Mouse (Mus musculus) heart, embryonic 11.5 days (tissue): ENCODE measurements around the gene Vmn1r192. TPM values are rescaled to one million over a fixed set of nuclear protein-coding genes. Genes with fewer than 3 reads are reported as not detected.
"Not testable (repeated sequence)": the region's sequence is repeated elsewhere in the genome, so short reads cannot be mapped to it uniquely, and the experiment has no call there.

Experiments used
- ATAC-seq: fragments of 200-750 bp; cut with Nextera tagmentation; replicated peaks from 2 replicates; pipeline ENCODE4 v1.8.0; 2017; ENCODE audit warnings: moderate library complexity; ENCODE audit not compliant: insufficient number of reproducible peaks, low FRiP score, low TSS enrichment
- H3K27ac ChIP-seq: fragments of 300-500 bp; sonication (generic); 2 replicates; pipeline ENCODE4 v1.5.1; 2014; ENCODE audit warnings: mild to moderate bottlenecking, low read depth, low read length
- H3K27me3 ChIP-seq: fragments of 300-500 bp; sonication (generic); 2 replicates; pipeline ENCODE4 v1.6.1; 2014; ENCODE audit warnings: mild to moderate bottlenecking, low read length, mixed read lengths; ENCODE audit not compliant: control insufficient read depth, insufficient read depth
- H3K36me3 ChIP-seq: fragments of 300-500 bp; sonication (generic); 2 replicates; pipeline ENCODE4 v1.6.1; 2014; ENCODE audit warnings: mild to moderate bottlenecking, low read length, moderate library complexity, mixed read lengths; ENCODE audit not compliant: control insufficient read depth, insufficient read depth
- H3K4me1 ChIP-seq: fragments of 300-500 bp; sonication (generic); 2 replicates; pipeline ENCODE4 v1.6.1; 2014; ENCODE audit warnings: low read length; ENCODE audit not compliant: control insufficient read depth, insufficient read depth
- H3K4me2 ChIP-seq: fragments of 300-500 bp; sonication (generic); 2 replicates; pipeline ENCODE4 v1.6.1; 2014; ENCODE audit warnings: mild to moderate bottlenecking, moderate library complexity
- H3K4me3 ChIP-seq: fragments of 300-500 bp; sonication (generic); 2 replicates; pipeline ENCODE4 v1.5.1; 2014; ENCODE audit warnings: low read depth, low read length
- H3K9ac ChIP-seq: fragments of 300-500 bp; sonication (generic); 2 replicates; pipeline ENCODE4 v1.6.1; 2014; ENCODE audit warnings: mild to moderate bottlenecking, low read depth, low read length, moderate library complexity
- H3K9me3 ChIP-seq: fragments of 300-500 bp; sonication (generic); replicated peaks from 2 replicates; pipeline ENCODE4 v1.6.1; 2016; ENCODE audit warnings: low read length; ENCODE audit not compliant: control insufficient read depth
- WGBS: fragments of 180-500 bp; shearing (Covaris S2); extraction: QIAGEN DNeasy Blood & Tissue Kit; methylation state at CpG from one replicate; pipeline ENCODE4 v1.1.7; 2014; ENCODE audit not compliant: insufficient replicate concordance; 5-methylcytosine and 5-hydroxymethylcytosine counted together
- polyA plus RNA-seq: library from polyadenylated mRNA; unstranded; fragments of >200 nt; fragmentation: Nextera tagmentation; extraction: Ambion mirVana; gene quantifications from 2 replicates; pipeline ENCODE4 v1.2.1, GENCODE M21; 2014

Vmn1r192 gene
- not detected in 2 replicates for polyA plus RNA-seq

DNA sequence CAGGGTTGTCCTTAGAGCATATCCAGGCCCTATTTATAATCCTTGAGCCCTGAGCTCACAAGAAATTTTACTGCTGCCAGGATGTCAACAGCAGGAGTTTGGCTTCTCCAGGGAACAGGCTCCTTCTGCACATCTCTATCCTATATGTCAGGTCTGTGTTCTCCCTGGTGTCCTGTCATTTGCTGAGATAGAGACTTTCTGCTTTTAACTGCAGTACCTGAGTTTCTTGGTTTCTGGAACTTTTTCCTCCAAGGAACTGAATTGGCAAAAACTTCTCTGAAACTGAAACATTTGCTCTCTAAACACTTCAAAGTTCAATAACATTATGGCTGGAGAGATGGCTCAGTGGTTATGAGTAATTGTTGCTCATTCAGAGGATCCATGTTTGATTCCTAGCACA is at the start of gene Vmn1r192:
TSS of gene Vmn1r192 (minus strand) at position 101 of the 400 bp plus-strand sequence.
- no peaks in the 10 kb centered on the region for H3K9me3 ChIP-seq
- no peaks in the 10 kb centered on the region for H3K27me3 ChIP-seq
- ATAC-seq: no peak

GRCm38 (mm10) chr13:22223060-22223459 is 32.1 kb upstream of the Vmn1r192 start, which contains the start of gene Vmn1r193:
TSS of gene Vmn1r193 (minus strand) at chr13:22223160.
- not testable (repeated sequence) for H3K27me3 ChIP-seq, ATAC-seq, H3K9ac ChIP-seq, H3K9me3 ChIP-seq, H3K36me3 ChIP-seq, H3K4me2 ChIP-seq, H3K4me1 ChIP-seq, H3K27ac ChIP-seq, H3K4me3 ChIP-seq
- WGBS: 51% methylated on average over 1 of the region's 1 CpGs

More for the DNA sequence above, at the start of gene Vmn1r192:
- Histone ChIP-seq H3K9ac (no peak within 1 kb of the TSS), H3K4me2 (no peak within 1 kb of the TSS), H3K4me3 (no peak within 1 kb of the TSS), H3K27ac (no peak within 1 kb of the TSS), H3K36me3 (no peaks in the 10 kb centered on the region), H3K4me1 (no peaks in the 10 kb centered on the region)

DNA sequence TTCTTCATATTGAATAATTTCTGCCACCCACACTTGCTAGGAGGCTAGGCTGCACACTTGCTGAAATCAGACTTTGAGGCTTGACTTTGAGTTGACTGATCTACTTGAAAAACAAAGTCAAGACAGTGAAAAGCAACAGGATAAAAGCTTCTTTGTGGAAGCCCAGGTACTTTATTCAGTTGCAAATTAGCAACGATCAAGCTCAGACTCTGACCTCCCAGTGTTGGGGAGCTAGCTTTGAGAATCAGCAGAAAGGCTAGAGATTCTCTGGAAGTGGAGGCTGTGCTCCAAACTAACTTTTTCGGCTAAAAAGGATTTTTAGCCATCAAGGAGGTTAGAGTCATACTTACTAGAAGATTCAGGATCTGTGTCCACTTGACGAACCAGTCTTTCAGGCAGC is 1.8 kb upstream of the Vmn1r192 start:
- not testable (repeated sequence) for H3K36me3 ChIP-seq, H3K27me3 ChIP-seq, H3K4me2 ChIP-seq, ATAC-seq, H3K4me3 ChIP-seq, H3K4me1 ChIP-seq, H3K9me3 ChIP-seq, H3K27ac ChIP-seq, H3K9ac ChIP-seq
- 87% methylated on average over 3 of the region's 3 CpGs for WGBS

GRCm38 (mm10) chr13:22190385-22190784 is 556 bp downstream of the Vmn1r192 start:
- no peak overlapping the region for H3K4me2 ChIP-seq
- no peaks in the 10 kb centered on the region for H3K4me1 ChIP-seq
- WGBS: 74% methylated on average over 2 of the region's 2 CpGs
- H3K9me3 ChIP-seq: no peaks in the 10 kb centered on the region
- no peak for ATAC-seq
- H3K27ac ChIP-seq: no peak overlapping the region
- H3K36me3 ChIP-seq: no peaks in the 10 kb centered on the region
- H3K27me3 ChIP-seq: no peaks in the 10 kb centered on the region
- H3K9ac ChIP-seq: no peak overlapping the region
- no peak overlapping the region for H3K4me3 ChIP-seq

- Histone ChIP-seq H3K4me2 (no peak overlapping the region), H3K9me3 (no peaks in the 10 kb centered on the region), H3K36me3 (no peaks in the 10 kb centered on the region), H3K9ac (no peak overlapping the region), H3K27ac (no peak overlapping the region), H3K4me3 (no peak overlapping the region), H3K27me3 (no peaks in the 10 kb centered on the region), H3K4me1 (no peaks in the 10 kb centered on the region)
- no peak for ATAC-seq
- 84% methylated on average over 2 of the region's 2 CpGs for WGBS
These were observed 1.6 kb downstream of the Vmn1r192 start for GRCm38 (mm10) chr13:22189313-22189712.

- no peak within 1 kb of the TSS for H3K4me3 ChIP-seq
- no peak within 1 kb of the TSS for H3K9ac ChIP-seq
- ATAC-seq: no peak
- no peaks in the 10 kb centered on the region for H3K36me3 ChIP-seq
- WGBS: 80% methylated on average over 1 of the region's 1 CpGs
- H3K4me2 ChIP-seq: no peak within 1 kb of the TSS
- H3K27ac ChIP-seq: no peak within 1 kb of the TSS
- H3K9me3 ChIP-seq: no peaks in the 10 kb centered on the region
- no peaks in the 10 kb centered on the region for H3K4me1 ChIP-seq
- no peaks in the 10 kb centered on the region for H3K27me3 ChIP-seq
These were observed 7.1 kb downstream of the Vmn1r192 start, which contains the start of gene Vmn1r191 for GRCm38 (mm10) chr13:22183869-22184268. TSS of gene Vmn1r191 (minus strand) at chr13:22183969.

DNA sequence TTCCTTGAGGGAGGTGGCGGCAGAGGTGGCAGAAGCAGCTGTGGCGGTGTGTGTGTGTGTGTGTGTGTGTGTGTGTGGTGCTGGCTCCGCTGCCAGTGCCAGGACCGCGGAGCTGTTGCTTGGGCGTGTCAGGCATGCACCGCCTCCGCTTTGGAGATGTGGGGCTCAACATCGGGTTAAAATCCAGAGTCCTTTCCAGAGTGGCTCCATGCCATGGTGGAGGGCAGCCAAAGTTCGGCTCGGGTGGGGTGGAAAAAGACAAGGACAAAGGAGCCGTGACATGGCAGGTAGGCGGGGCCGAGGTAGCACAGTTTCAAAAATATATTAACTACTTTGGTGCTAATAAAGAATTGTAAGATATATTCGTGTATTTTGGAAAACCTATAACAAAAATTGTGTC is 22.5 kb downstream of the Vmn1r192 start:
- Histone ChIP-seq H3K27me3 (no peaks in the 10 kb centered on the region), H3K4me3 (no peak overlapping the region), H3K36me3 (no peaks in the 10 kb centered on the region), H3K4me2 (no peak overlapping the region), H3K9ac (no peak overlapping the region), H3K4me1 (no peaks in the 10 kb centered on the region), H3K9me3 (no peaks in the 10 kb centered on the region; the same call in none of the 2 replicates), H3K27ac (no peak overlapping the region)
- WGBS: 84% methylated on average over 15 of the region's 15 CpGs
- ATAC-seq: no peak

- H3K27ac ChIP-seq, ATAC-seq, H3K4me3 ChIP-seq, H3K4me2 ChIP-seq, H3K36me3 ChIP-seq, H3K27me3 ChIP-seq, H3K9ac ChIP-seq, H3K9me3 ChIP-seq, H3K4me1 ChIP-seq: not testable (repeated sequence)
- WGBS: 70% methylated on average over 5 of the region's 5 CpGs
These were observed 54.2 kb downstream of the Vmn1r192 start for GRCm38 (mm10) chr13:22136495-22137293.
